Mouse (Mus musculus) liver, adult (tissue): ENCODE results near the gene Glyatl3.

ENCODE experiments used
- GATA4 ChIP-seq: IDR thresholded peaks from 2 replicates; pipeline ENCODE4 v1.6.1; 2014; ENCODE audit warnings: mild to moderate bottlenecking, low read length; ENCODE audit not compliant: insufficient replicate concordance

Gene Glyatl3

GRCm38 (mm10) chr17:40875568-40875967, 38.6 kb downstream of the Glyatl3 start:
- no peak for TF ChIP-seq GATA4

- TF ChIP-seq GATA4 = no peak
Measured at GRCm38 (mm10) chr17:40874701-40875100, 39.4 kb downstream of the Glyatl3 start.

GRCm38 (mm10) chr17:40873582-40874011, 40.6 kb downstream of the Glyatl3 start:
- no peak for TF ChIP-seq GATA4

DNA sequence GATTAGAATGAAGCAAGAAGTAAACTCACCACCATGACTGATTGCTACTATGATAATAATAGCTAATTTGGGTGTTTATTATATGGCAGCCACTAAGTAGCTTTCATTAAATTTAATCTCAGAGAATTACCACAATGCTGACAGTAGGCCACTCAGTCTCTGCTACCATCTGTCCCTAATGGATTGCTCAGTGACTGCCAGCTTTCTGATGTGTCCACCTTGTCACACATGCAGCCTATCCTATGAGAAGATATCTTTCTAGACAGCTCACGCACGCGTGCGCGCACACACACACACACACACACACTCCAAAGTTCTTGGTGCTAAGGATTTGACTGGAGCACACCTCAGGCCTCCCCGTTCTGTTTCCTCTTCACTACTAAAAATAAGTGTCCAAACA, 41.5 kb downstream of the Glyatl3 start:
- TF ChIP-seq GATA4 = no peak

- no peak for TF ChIP-seq GATA4
Measured at GRCm38 (mm10) chr17:40868952-40869747, 45.0 kb downstream of the Glyatl3 start.

- TF ChIP-seq GATA4 = no peak
Measured at GRCm38 (mm10) chr17:40855065-40855464, 59.1 kb downstream of the Glyatl3 start.
